Mouse (Mus musculus) granulocyte monocyte progenitor cell, adult 5-6 weeks (primary cell): ENCODE measurements around the gene Tmtc1. TPM values are rescaled to one million over a fixed set of nuclear protein-coding genes. Genes with fewer than 3 reads are reported as not detected.
A peak's percentile ranks its signal among the peaks of the same experiment; 100 is the strongest.

Experiments used
- ATAC-seq: replicated peaks from 2 replicates; pipeline ENCODE4 v1.8.0; 2016; ENCODE audit warnings: mild to moderate bottlenecking, moderate TSS enrichment, inconsistent platforms; ENCODE audit not compliant: poor library complexity, severe bottlenecking
- total RNA-seq, 2 experiments: library from RNA; stranded (forward) in 1 of 2; stranded (reverse) in 1 of 2; fragments of 200-712, 200-1000 nt in 1 of 2; fragments of >200 nt in 1 of 2; fragmentation: Nextera tagmentation in 1 of 2; gene quantifications; 2 replicates each; pipeline ENCODE4 v1.2.3; 2014 to 2017

Gene Tmtc1
- total RNA-seq (2014; fragmentation: Nextera tagmentation) (not detected in 2 replicates), total RNA-seq (2017) (not detected in 2 replicates)

GRCm38 (mm10) chr6:148443726-148444701 lies at the start of gene Tmtc1:
Gene Tmtc1 (minus strand): TSS chr6:148444389.
- peak; percentile 47 for ATAC-seq

GRCm38 (mm10) chr6:148491849-148492248 lies 47.7 kb upstream of the Tmtc1 start:
- no peak for ATAC-seq

- no peak for ATAC-seq
These were observed 42.6 kb upstream of the Tmtc1 start for GRCm38 (mm10) chr6:148486756-148487155.

GRCm38 (mm10) chr6:148481894-148482293 lies 37.7 kb upstream of the Tmtc1 start:
- no peak for ATAC-seq

GRCm38 (mm10) chr6:148479671-148480237 lies 35.6 kb upstream of the Tmtc1 start:
- no peak for ATAC-seq

- ATAC-seq: no peak
These were observed 34.2 kb upstream of the Tmtc1 start for GRCm38 (mm10) chr6:148478350-148478749.

- no peak for ATAC-seq
These were observed 28.1 kb upstream of the Tmtc1 start for GRCm38 (mm10) chr6:148472289-148472688.

GRCm38 (mm10) chr6:148467924-148468389 lies 23.8 kb upstream of the Tmtc1 start:
- ATAC-seq: no peak

GRCm38 (mm10) chr6:148467170-148467921 lies 23.2 kb upstream of the Tmtc1 start:
- no peak for ATAC-seq

GRCm38 (mm10) chr6:148459636-148460035 lies 15.4 kb upstream of the Tmtc1 start:
- ATAC-seq: no peak

GRCm38 (mm10) chr6:148455470-148455869 lies 11.3 kb upstream of the Tmtc1 start:
- ATAC-seq: no peak

GRCm38 (mm10) chr6:148454740-148455139 lies 10.6 kb upstream of the Tmtc1 start:
- no peak for ATAC-seq

GRCm38 (mm10) chr6:148448151-148448550 lies 4.0 kb upstream of the Tmtc1 start:
- ATAC-seq: no peak

- ATAC-seq: no peak
These were observed 1.9 kb upstream of the Tmtc1 start for GRCm38 (mm10) chr6:148446113-148446512.

GRCm38 (mm10) chr6:148444796-148445195 lies 607 bp upstream of the Tmtc1 start:
- ATAC-seq: no peak; the same call in 1 of the 2 replicates

GRCm38 (mm10) chr6:148443291-148443725 lies 881 bp downstream of the Tmtc1 start:
- no peak for ATAC-seq

- peak; percentile 8; the same call in 1 of the 2 replicates for ATAC-seq
These were observed 1.4 kb downstream of the Tmtc1 start for GRCm38 (mm10) chr6:148442671-148443290.

GRCm38 (mm10) chr6:148441871-148442270 lies 2.3 kb downstream of the Tmtc1 start:
- no peak for ATAC-seq

- ATAC-seq: no peak
These were observed 5.1 kb downstream of the Tmtc1 start for GRCm38 (mm10) chr6:148439101-148439500.

- ATAC-seq: no peak
These were observed 6.6 kb downstream of the Tmtc1 start for GRCm38 (mm10) chr6:148437565-148437964.
